ENCODE assay signal across 24 mouse cellular contexts in genomic region chr10:86782656-86783055, GRCm38 (mm10). TPM values are rescaled to one million over a fixed set of nuclear protein-coding genes. Genes with fewer than 3 reads are reported as not detected.
DNase-seq lines count a peak whose midpoint lies in the region; ATAC-seq and TF ChIP-seq lines count a peak whose summit lies in the region.
"Had no signal": no experiment of that assay in that cellular context is flagged by ENCODE, and none has a peak within 500 bp of the region (broad histone marks: within the 10 kb centered on the region; RNA-seq: fewer than 3 reads in every experiment).

No protein-coding gene starts in this region.

- TF ChIP-seq EP300 in heart, postnatal 0 days (IDR thresholded peaks at IDR 0.05; ENCODE audit: low read depth) = no peak

- H3K36me3 ChIP-seq in forebrain, embryonic 11.5 days (ENCODE audit: control insufficient read depth, insufficient read depth, low read length) = no peaks in the 10 kb centered on the region
- no peaks in the 10 kb centered on the region for H3K36me3 ChIP-seq in forebrain, embryonic 15.5 days
- H3K36me3 ChIP-seq in heart, postnatal 0 days (replicated peaks; ENCODE audit: control insufficient read depth, insufficient read depth, low read length) = no peaks in the 10 kb centered on the region
- no peaks in the 10 kb centered on the region for H3K36me3 ChIP-seq in midbrain, embryonic 11.5 days (ENCODE audit: control insufficient read depth, insufficient read depth, low read length)
- H3K36me3 ChIP-seq in midbrain, postnatal 0 days (ENCODE audit: insufficient read depth, low read length) = no peaks in the 10 kb centered on the region
- H3K36me3 ChIP-seq in stomach, embryonic 16.5 days (ENCODE audit: control insufficient read depth, insufficient read depth, low read length) = no peaks in the 10 kb centered on the region
- H3K36me3 ChIP-seq: heart, embryonic 15.5 days; hindbrain, embryonic 15.5 days; intestine, embryonic 15.5 days had no signal

- H3K4me1 ChIP-seq in forebrain, embryonic 11.5 days (replicated peaks; ENCODE audit: control insufficient read depth, insufficient read depth, low read length) = peaks cover 6% of the 10 kb centered on the region
- peaks cover 34% of the 10 kb centered on the region for H3K4me1 ChIP-seq in forebrain, embryonic 15.5 days
- H3K4me1 ChIP-seq in heart, postnatal 0 days (ENCODE audit: control insufficient read depth, insufficient read depth) = peaks cover 55% of the 10 kb centered on the region
- H3K4me1 ChIP-seq in midbrain, embryonic 11.5 days (ENCODE audit: control insufficient read depth, insufficient read depth, low read length) = peaks cover 17% of the 10 kb centered on the region
- peaks cover 5% of the 10 kb centered on the region; the same call in 1 of the 2 replicates for H3K4me1 ChIP-seq in midbrain, postnatal 0 days (ENCODE audit: insufficient read depth, low read length)
- peaks cover 13% of the 10 kb centered on the region; the same call in 1 of the 2 replicates for H3K4me1 ChIP-seq in stomach, embryonic 16.5 days (ENCODE audit: control insufficient read depth, insufficient read depth, low read length)

- 40% methylated on average over 5 of the region's 5 CpGs for WGBS in forebrain, embryonic 11.5 days
- 34% methylated on average over 5 of the region's 5 CpGs for WGBS in forebrain, embryonic 15.5 days
- WGBS in heart, postnatal 0 days = 71% methylated on average over 5 of the region's 5 CpGs
- 49% methylated on average over 5 of the region's 5 CpGs for WGBS in midbrain, embryonic 11.5 days
- 42% methylated on average over 5 of the region's 5 CpGs for WGBS in midbrain, postnatal 0 days
- 60% methylated on average over 5 of the region's 5 CpGs for WGBS in stomach, embryonic 16.5 days

- H3K4me2 ChIP-seq in forebrain, embryonic 11.5 days (ENCODE audit: low read depth, low read length, severe bottlenecking) = no peak overlapping the region
- no peak overlapping the region for H3K4me2 ChIP-seq in forebrain, embryonic 15.5 days (replicated peaks)
- no peak overlapping the region for H3K4me2 ChIP-seq in heart, postnatal 0 days (ENCODE audit: low read depth, low read length)
- H3K4me2 ChIP-seq in midbrain, embryonic 11.5 days = no peak overlapping the region
- no peak overlapping the region for H3K4me2 ChIP-seq in midbrain, postnatal 0 days (ENCODE audit: low read depth, low read length, poor library complexity, severe bottlenecking)
- H3K4me2 ChIP-seq in stomach, embryonic 16.5 days (ENCODE audit: low read depth, low read length) = no peak overlapping the region
- H3K4me2 ChIP-seq: heart, embryonic 15.5 days; intestine, embryonic 15.5 days; liver, embryonic 11.5 days had no signal

- H3K9me3 ChIP-seq in forebrain, embryonic 11.5 days (ENCODE audit: control insufficient read depth, low read length) = no peaks in the 10 kb centered on the region
- H3K9me3 ChIP-seq in forebrain, embryonic 15.5 days = no peaks in the 10 kb centered on the region
- no peaks in the 10 kb centered on the region for H3K9me3 ChIP-seq in heart, postnatal 0 days (replicated peaks; ENCODE audit: control insufficient read depth, low read length)
- H3K9me3 ChIP-seq in midbrain, embryonic 11.5 days (ENCODE audit: control insufficient read depth, low read length) = no peaks in the 10 kb centered on the region
- no peaks in the 10 kb centered on the region for H3K9me3 ChIP-seq in midbrain, postnatal 0 days (ENCODE audit: low read length)
- H3K9me3 ChIP-seq in stomach, embryonic 16.5 days (replicated peaks; ENCODE audit: control insufficient read depth, low read length) = no peaks in the 10 kb centered on the region
- H3K9me3 ChIP-seq: heart, embryonic 15.5 days; hindbrain, embryonic 15.5 days; intestine, embryonic 15.5 days had no signal

- H3K27me3 ChIP-seq in forebrain, embryonic 11.5 days (ENCODE audit: control insufficient read depth, insufficient read depth, low read length) = no peaks in the 10 kb centered on the region; the same call in 1 of the 2 replicates
- no peaks in the 10 kb centered on the region for H3K27me3 ChIP-seq in forebrain, embryonic 15.5 days
- H3K27me3 ChIP-seq in heart, postnatal 0 days (ENCODE audit: control insufficient read depth, insufficient read depth, low read length) = no peaks in the 10 kb centered on the region
- H3K27me3 ChIP-seq in midbrain, embryonic 11.5 days (ENCODE audit: control insufficient read depth, insufficient read depth, low read length) = peaks cover 9% of the 10 kb centered on the region
- H3K27me3 ChIP-seq in midbrain, postnatal 0 days (ENCODE audit: insufficient read depth, low read length) = no peaks in the 10 kb centered on the region
- no peaks in the 10 kb centered on the region for H3K27me3 ChIP-seq in stomach, embryonic 16.5 days (ENCODE audit: control insufficient read depth, insufficient read depth, low read length)
- H3K27me3 ChIP-seq: heart, embryonic 15.5 days; hindbrain, embryonic 15.5 days; intestine, embryonic 15.5 days had no signal

- no peak overlapping the region for H3K4me3 ChIP-seq in forebrain, embryonic 11.5 days (ENCODE audit: low read depth, low read length)
- no peak overlapping the region for H3K4me3 ChIP-seq in forebrain, embryonic 15.5 days
- H3K4me3 ChIP-seq in heart, postnatal 0 days (ENCODE audit: low read depth, low read length) = no peak overlapping the region
- H3K4me3 ChIP-seq in midbrain, embryonic 11.5 days (ENCODE audit: low read depth, low read length) = no peak overlapping the region
- H3K4me3 ChIP-seq in midbrain, postnatal 0 days (ENCODE audit: low read depth, low read length) = no peak overlapping the region
- no peak overlapping the region for H3K4me3 ChIP-seq in stomach, embryonic 16.5 days (replicated peaks; ENCODE audit: low read length)
- H3K4me3 ChIP-seq: heart, embryonic 15.5 days; hindbrain, embryonic 15.5 days; intestine, embryonic 15.5 days had no signal

- ATAC-seq in forebrain, embryonic 11.5 days (replicated peaks; ENCODE audit: low FRiP score) = no peak
- no peak for ATAC-seq in forebrain, embryonic 15.5 days (replicated peaks)
- no peak for ATAC-seq in heart, postnatal 0 days (ENCODE audit: insufficient read depth, low read depth)
- ATAC-seq in midbrain, embryonic 11.5 days (ENCODE audit: low FRiP score) = no peak
- no peak for ATAC-seq in midbrain, postnatal 0 days (ENCODE audit: low FRiP score)
- ATAC-seq in stomach, embryonic 16.5 days (ENCODE audit: insufficient read depth, low FRiP score) = no peak
- ATAC-seq in erythroid progenitor cell, adult 5-6 weeks (replicated peaks; ENCODE audit: low FRiP score, poor library complexity, severe bottlenecking) = no peak
- ATAC-seq: intestine, embryonic 15.5 days had no signal

- no peak for DNase-seq in forebrain, embryonic 11.5 days (ENCODE audit: low spot score)
- no peak for DNase-seq in heart, postnatal 0 days (ENCODE audit: low spot score)
- no peak for DNase-seq in heart, adult 18-20 months
- DNase-seq in midbrain, embryonic 11.5 days (ENCODE audit: low spot score, missing footprints) = peak; percentile 76
- no peak for DNase-seq in midbrain, postnatal 0 days (ENCODE audit: low spot score)
- DNase-seq: cerebellum, adult 11 months; cerebellum, adult 9-11 months; kidney, postnatal 36 days; layer of hippocampus, postnatal 36 days; lung, adult 18-20 months; lung, postnatal 10 days; thymus, postnatal 4 days had no signal

- no peak for TF ChIP-seq CTCF in heart, postnatal 0 days (IDR thresholded peaks at IDR 0.05; ENCODE audit: low read depth)
- no peak for TF ChIP-seq CTCF in midbrain, postnatal 0 days (IDR thresholded peaks at IDR 0.05)

- H3K27ac ChIP-seq in forebrain, embryonic 11.5 days (ENCODE audit: low read depth, low read length) = no peak overlapping the region
- no peak overlapping the region for H3K27ac ChIP-seq in forebrain, embryonic 15.5 days (replicated peaks)
- H3K27ac ChIP-seq in heart, postnatal 0 days (ENCODE audit: low read depth) = peak overlapping the region; percentile 27; the same call in 1 of the 2 replicates
- H3K27ac ChIP-seq in midbrain, embryonic 11.5 days (ENCODE audit: low read depth, low read length) = no peak overlapping the region
- H3K27ac ChIP-seq in midbrain, postnatal 0 days (ENCODE audit: low read depth, low read length) = no peak overlapping the region
- H3K27ac ChIP-seq in stomach, embryonic 16.5 days (ENCODE audit: low read length) = peak overlapping the region; percentile 73
- H3K27ac ChIP-seq: hindbrain, embryonic 15.5 days; intestine, embryonic 15.5 days had no signal

- peak overlapping the region; percentile 32; the same call in 1 of the 2 replicates for H3K9ac ChIP-seq in forebrain, embryonic 11.5 days (ENCODE audit: low read length)
- no peak overlapping the region for H3K9ac ChIP-seq in forebrain, embryonic 15.5 days (replicated peaks)
- H3K9ac ChIP-seq in heart, postnatal 0 days (replicated peaks; ENCODE audit: low read depth, low read length) = no peak overlapping the region
- no peak overlapping the region for H3K9ac ChIP-seq in midbrain, embryonic 11.5 days (ENCODE audit: low read length)
- H3K9ac ChIP-seq in midbrain, postnatal 0 days (replicated peaks; ENCODE audit: low read length, poor library complexity, severe bottlenecking) = no peak overlapping the region
- H3K9ac ChIP-seq in stomach, embryonic 16.5 days (ENCODE audit: low read length) = no peak overlapping the region
- H3K9ac ChIP-seq: heart, embryonic 15.5 days; hindbrain, embryonic 15.5 days; intestine, embryonic 15.5 days had no signal

RNA-seq across cellular contexts. Expression of gene Nt5dc3, which starts 3.9 kb away (rescaled TPM):
- polyA plus RNA-seq in forebrain, embryonic 11.5 days (2014; fragmentation: Nextera tagmentation; extraction: Ambion mirVana) = 1.5 and 1.8 TPM in 2 replicates
- 6.6 and 6.7 TPM in 2 replicates for polyA plus RNA-seq in forebrain, embryonic 15.5 days (2015; fragmentation: Nextera tagmentation; extraction: Ambion mirVana)
- 22.4 and 31.8 TPM in 2 replicates for total RNA-seq in heart, postnatal 0 days (2014; rRNA removed; ENCODE audit: low replicate concordance)
- 3.4 and 4.2 TPM in 2 replicates for polyA plus RNA-seq in heart, postnatal 0 days (2015; fragmentation: Nextera tagmentation; extraction: Ambion mirVana)
- total RNA-seq in heart, adult 18-20 months (2021) = 10 to 100 TPM; 33.7 to 35.6 TPM
- polyA plus RNA-seq in midbrain, embryonic 11.5 days (2014; fragmentation: Nextera tagmentation; extraction: Ambion mirVana) = 1.1 and 1.7 TPM in 2 replicates
- 56.2 and 70.5 TPM in 2 replicates for total RNA-seq in midbrain, postnatal 0 days (2014; rRNA removed)
- polyA plus RNA-seq in midbrain, postnatal 0 days (2015; fragmentation: Nextera tagmentation; extraction: Ambion mirVana) = 11.9 and 13.2 TPM in 2 replicates
- polyA plus RNA-seq in stomach, embryonic 16.5 days (2015; fragmentation: Nextera tagmentation; extraction: Ambion mirVana) = 1.5 and 1.8 TPM in 2 replicates
- total RNA-seq in erythroid progenitor cell, adult 5-6 weeks (2015; ENCODE audit: low replicate concordance) = 1.4 and 4.6 TPM in 2 replicates
- 0.39 and 1.1 TPM in 2 replicates for total RNA-seq in erythroid progenitor cell, adult 5-6 weeks (2017; ENCODE audit: low replicate concordance)

RNA-seq across cellular contexts. Expression of gene Gm49358, which starts 18.9 kb away (rescaled TPM):
- polyA plus RNA-seq in forebrain, embryonic 11.5 days (2014; fragmentation: Nextera tagmentation; extraction: Ambion mirVana) = not detected in 2 replicates
- polyA plus RNA-seq in forebrain, embryonic 15.5 days (2015; fragmentation: Nextera tagmentation; extraction: Ambion mirVana) = not detected in 2 replicates
- total RNA-seq in heart, postnatal 0 days (2014; rRNA removed; ENCODE audit: low replicate concordance) = 11.4 and 36.1 TPM in 2 replicates
- polyA plus RNA-seq in heart, postnatal 0 days (2015; fragmentation: Nextera tagmentation; extraction: Ambion mirVana) = not detected in 2 replicates
- total RNA-seq in heart, adult 18-20 months (2021) = 10 to 100 TPM; 13.3 to 16.2 TPM
- 0.37 TPM in 1 of 2 replicates, not detected in the other for polyA plus RNA-seq in midbrain, embryonic 11.5 days (2014; fragmentation: Nextera tagmentation; extraction: Ambion mirVana)
- not detected in 2 replicates for total RNA-seq in midbrain, postnatal 0 days (2014; rRNA removed)
- not detected in 2 replicates for polyA plus RNA-seq in midbrain, postnatal 0 days (2015; fragmentation: Nextera tagmentation; extraction: Ambion mirVana)
- not detected in 2 replicates for polyA plus RNA-seq in stomach, embryonic 16.5 days (2015; fragmentation: Nextera tagmentation; extraction: Ambion mirVana)
- 2.9 TPM in 1 of 2 replicates, not detected in the other for total RNA-seq in erythroid progenitor cell, adult 5-6 weeks (2015; ENCODE audit: low replicate concordance)
- 1.7 TPM in 1 of 2 replicates, not detected in the other for total RNA-seq in erythroid progenitor cell, adult 5-6 weeks (2017; ENCODE audit: low replicate concordance)
- total RNA-seq: common myeloid progenitor, adult 5-6 weeks; hematopoietic stem cell, adult 5-6 weeks had no signal
- polyA plus RNA-seq: gonadal fat pad, adult 2 months; heart, embryonic 15.5 days; hindbrain, embryonic 15.5 days; intestine, embryonic 15.5 days; limb, embryonic 11.5 days; liver, embryonic 11.5 days; small intestine, adult 2 months had no signal

Comparison
In these comparisons a context has a peak if more than half of its experiments do, and no peak if none do; other contexts are left out.
1. H3K27ac ChIP-seq: peak in heart, postnatal 0 days (single experiment) and stomach, embryonic 16.5 days (single experiment); none in forebrain, embryonic 11.5 days (single experiment), forebrain, embryonic 15.5 days (single experiment), midbrain, embryonic 11.5 days (single experiment) and midbrain, postnatal 0 days (single experiment).